Mouse (Mus musculus): Measurements from ENCODE around the gene B4galt1.

DNA sequence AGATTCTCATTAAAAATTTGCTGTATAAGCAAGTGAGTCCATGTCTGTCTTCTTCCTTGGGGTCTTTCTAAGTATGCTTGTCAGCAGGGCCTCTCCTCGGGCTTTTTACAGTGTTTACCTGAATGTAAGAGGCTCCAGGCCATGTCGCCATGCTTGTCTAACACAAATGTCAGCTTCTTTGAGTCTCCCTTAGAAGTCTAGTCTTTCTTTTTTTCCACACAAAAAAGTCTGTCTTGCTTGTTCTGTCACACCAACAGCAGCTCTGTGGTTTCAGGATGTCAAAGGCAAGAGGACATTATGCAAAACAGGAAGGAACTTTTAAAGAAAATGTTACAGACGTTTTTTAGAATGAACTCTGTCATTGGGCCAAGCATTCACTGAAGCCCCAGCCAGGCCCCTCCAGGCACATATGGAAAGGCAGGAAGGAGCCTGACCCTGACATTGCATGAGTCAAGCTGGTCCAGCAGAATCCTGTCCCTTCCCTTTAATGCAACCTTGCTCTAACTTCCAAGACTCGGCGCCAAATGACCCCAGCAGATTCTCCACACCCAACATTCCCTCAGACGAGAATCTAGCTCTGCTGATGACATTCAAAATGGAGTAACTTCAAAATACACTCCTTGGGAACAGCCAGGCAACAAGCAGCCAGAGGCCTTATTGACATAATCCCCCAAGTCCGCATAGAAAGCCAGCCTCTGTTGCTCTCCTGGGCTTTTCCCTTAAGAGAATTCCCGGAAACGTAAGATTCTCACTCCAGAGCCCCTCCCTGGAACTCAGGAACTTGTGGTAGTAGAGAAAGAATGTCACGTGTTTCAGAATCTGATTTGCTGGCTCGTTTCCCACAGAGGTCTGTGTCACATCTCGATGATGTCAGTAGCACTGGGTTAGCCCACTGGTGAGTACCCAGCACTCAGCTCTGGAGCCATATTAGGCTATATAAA is 8.7 kb downstream of the B4galt1 start:
- no peak for TF ChIP-seq CTCF (IDR thresholded peaks at IDR 0.05; ENCODE audit: borderline replicate concordance, insufficient read depth, low read depth, low read length)
- no peak for TF ChIP-seq POLR2A (IDR thresholded peaks at IDR 0.05; ENCODE audit: borderline replicate concordance, insufficient read depth, low read length)
